Mouse (Mus musculus): ENCODE measurements around the gene Aqp1.

- TF ChIP-seq CTCF (IDR thresholded peaks at IDR 0.05; ENCODE audit: extremely low read depth, insufficient read depth, insufficient read length, insufficient replicate concordance) (no peak), POLR2A (IDR thresholded peaks at IDR 0.05; ENCODE audit: low read depth, low read length) (no peak)
These were observed 8.1 kb upstream of the Aqp1 start for GRCm38 (mm10) chr6:55328179-55328578.
